Mouse (Mus musculus): ENCODE data around the gene Abcc3.

Gene Abcc3

DNA sequence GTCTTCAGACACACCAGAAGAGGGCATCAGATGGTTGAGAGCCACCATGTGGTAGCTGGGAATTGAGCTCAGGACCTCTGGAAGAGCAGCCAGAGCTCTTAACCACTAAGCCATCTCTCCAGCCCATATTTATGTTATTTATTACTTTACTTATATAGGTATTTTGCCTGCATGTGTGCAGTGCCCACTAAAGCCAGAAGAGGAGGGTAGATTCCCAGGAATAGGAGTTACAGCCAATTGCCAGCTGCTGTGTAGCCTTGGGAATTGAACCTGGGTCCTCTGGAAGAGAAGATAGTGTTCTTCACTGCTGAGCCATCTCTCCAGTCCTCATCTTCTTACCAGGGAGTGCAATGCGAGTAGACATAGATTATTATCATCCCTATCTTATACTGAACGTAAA is 43.0 kb downstream of the Abcc3 start:
- no peak for DNase-seq

DNA sequence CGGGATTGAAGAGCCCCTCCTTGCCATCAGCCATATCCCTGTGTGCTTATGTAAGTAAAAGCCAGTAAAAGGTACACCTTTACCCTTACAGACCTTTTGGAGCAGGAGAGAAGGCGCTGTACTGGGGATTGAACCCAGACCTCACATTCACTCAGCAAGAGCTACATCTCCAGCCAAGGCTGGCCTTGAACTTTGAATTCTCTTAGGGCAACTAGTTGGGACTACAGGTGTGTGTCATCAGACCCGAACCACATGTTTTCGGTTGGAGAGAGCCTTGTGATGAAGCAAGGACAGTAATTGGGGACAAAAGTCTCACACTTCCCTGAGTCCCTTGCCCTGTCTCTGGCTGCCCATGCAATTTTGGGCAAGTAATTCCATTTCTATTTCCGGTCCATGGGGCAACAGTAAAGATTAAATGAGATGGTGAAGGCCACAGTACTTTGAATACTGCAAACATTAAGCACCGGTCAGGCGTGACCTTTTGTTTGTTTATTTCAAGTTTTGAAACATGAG is 45.7 kb downstream of the Abcc3 start:
- no peak for DNase-seq

DNA sequence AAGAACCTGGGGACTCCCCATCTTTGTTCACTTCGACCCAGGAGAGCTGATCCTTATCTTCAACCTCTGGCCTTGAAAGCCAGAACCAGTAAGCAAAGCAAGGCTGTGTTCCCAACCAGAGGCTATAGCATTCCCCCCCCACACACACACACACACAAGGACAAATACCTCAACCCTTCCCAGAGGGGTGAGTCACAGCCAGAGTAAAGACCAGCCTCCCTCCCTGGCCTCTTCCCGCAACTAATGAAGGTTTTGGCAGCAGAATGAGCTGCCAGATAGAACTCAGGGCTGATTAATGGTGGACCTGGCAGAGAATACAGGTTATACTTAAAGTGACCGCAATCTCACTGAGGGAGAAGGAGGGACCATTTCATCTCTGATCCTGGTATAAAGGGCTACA is 46.2 kb downstream of the Abcc3 start:
- DNase-seq = no peak

DNA sequence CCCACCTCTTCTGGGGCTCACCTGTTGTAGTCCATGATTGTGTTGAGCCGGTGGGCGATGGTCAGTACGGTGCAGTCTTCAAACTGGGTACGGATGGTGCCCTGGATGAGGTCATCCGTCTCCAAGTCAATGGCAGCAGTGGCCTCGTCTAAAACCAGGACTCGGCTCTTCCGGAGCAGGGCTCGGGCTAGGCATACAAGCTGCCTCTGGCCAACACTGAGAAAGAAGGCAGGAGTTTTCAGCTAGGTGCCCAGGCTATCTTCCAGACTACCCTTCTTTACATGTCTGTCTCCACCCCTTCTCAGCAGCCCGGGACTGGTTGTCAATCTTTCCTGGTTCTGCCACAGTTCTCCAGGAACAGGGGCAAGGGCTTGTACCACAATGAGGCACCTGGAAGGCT is 46.9 kb downstream of the Abcc3 start:
- no peak for DNase-seq

DNA sequence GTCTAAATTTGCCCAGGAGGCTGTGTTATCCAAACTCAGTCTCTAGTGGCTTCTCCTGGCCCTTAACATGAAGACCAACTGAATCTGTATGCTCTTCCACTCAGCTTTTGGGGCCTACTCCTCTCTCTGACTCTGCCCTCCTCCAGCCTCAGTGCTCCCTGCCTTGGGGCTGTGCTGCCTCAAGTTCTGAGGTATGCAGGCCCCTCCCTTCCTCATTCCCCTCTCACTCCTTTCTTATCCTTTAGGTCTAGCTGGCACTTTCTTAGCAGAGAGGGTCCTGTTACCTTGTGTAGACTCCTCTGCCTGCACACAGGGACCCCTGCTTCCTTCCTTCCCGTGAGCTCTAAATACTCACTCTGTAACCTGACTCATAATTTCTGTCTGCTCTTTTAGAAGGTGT is 48.3 kb downstream of the Abcc3 start:
- no peak for DNase-seq

DNA sequence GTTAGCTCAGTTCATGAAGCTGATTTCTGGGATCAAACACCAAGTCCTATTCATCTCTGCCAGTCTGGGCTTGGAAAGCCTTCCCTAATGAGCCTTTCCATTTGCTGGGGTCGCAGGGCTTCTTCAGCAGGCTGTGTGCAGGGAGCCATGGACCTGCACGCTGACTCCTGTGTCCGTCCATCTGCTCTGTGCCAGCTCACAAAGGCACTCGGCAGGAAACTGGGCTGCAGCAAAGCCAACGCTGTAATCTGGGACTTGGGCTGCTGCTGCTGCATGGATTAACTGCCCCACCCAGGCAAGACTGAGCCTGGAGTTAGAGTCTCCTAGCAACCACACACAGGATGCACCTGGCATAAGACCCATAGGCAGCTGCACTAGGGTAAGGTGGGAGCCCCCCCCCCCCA is 48.8 kb downstream of the Abcc3 start:
- DNase-seq = no peak

DNA sequence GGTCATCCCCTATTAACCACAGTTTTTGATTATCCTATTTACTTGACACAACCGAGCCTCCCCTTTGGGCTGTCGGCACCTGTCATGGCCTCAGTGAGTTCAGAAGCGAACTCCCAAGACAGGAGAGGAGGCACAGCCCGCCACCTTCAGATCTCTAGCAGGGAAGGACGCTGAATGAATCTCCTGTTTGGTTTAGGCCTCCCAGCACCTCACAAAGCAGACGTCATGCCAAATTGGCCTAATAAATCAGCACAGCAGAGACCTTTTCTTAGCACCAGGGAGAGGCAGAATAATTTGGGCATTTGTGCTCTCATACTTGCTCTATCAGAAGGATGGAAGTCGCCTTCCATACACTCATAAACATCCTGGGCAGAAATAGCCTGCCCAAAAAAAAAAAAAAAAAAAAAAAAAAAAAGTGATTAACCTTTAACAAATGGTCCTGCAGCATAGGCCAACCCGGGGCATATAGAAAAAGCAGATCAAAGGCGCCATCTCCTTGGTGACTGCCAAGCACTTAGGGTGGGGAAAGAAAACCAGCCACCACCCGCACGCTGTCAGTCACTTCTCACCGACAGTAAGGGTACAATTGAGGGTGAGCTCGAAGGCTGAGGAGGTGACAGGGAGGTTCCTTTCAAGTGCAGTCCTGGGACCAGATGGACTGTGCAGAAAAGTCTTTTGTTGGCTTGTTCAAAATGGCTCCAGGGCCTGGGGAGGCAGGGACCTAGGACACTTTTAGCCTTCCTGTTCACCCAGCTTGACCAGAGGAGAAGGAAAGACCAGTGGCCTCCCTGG is 50.5 kb downstream of the Abcc3 start:
- no peak for DNase-seq

DNA sequence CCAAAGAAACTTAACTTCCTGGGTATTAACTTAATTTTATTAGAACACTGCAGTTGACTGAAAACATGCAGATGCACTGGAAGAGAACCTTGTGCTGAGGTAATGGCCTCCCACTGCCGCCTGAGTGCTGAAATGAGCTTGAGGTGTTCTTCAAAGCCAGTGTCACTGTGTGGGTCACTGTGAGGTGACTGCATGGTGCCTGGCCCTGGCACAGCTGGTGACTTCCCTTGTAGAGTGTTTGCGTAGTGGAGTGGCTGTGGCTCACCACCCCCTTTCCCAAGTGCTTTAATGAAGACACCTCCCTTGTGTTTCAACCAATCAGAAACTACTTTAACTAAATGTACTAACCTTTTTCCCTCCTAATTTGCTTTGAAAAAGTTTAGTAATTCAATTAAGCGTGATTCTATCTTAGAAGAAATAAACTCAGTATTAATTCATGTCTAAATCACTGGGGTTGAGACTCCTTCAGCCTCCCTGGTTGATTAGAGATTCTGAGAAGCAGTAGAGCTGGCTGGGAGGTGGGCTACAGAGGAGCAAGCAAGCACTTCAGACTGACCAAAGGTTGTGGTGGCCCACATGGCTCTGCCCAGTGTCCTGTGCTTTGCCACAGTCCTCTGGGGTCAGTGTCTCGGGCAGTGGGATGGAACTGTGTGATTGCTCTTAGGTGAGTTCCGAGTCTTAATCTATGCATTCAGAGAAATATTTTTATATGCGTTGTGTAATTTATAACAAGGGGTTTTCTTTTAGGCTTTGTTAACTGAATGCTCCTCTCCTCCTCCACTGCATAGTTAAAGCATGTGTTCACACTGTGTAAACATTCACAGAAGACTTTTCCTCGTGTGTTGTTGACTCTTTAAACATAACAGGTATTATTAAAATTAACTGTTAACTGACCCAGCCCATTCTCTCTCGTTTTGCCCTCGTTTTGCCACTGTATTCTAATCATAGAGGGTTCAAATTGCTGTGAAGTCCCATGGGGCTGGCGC is 51.6 kb downstream of the Abcc3 start:
- peak; percentile 58 for DNase-seq

DNA sequence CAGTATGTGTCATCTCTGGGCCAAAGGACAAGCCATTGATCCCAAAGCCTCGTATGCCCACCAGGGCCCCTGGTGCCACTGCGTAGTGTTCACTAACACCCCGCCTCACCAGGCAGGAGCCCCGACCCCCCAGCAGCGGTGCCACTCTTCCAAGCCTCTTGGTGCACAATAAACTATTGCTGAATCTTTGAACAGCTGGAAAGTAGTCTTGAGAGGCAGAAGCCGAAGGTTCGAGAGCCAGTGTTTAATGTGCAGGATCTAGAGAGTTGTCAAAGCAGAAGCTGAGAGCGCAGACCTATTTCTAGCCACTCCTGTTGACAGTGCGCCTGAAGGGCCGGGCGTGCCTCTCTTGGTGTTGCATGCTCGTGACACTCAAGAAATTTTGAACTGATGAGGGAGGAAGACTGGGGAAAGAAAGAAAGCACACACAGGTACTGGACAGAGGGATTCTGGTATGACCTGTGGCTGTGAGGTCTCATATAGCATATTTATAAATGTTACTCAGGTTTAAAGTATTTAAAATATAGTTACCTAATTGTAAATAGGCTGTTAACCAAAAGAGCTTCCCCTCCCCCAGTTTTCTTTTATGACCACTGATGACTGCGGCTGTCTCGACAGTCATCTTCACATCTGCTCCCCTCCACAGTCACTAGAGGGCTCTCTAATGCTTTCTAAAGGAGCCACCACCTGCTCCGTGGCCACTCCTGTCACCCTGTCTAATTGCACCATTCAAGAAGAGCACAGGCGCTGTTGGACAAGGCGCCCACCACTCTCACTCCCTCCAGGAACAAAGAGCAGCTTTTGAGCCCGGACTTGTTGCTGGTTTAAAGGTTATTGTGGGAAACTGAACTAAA is 52.8 kb downstream of the Abcc3 start:
- DNase-seq = peak; percentile 51

DNA sequence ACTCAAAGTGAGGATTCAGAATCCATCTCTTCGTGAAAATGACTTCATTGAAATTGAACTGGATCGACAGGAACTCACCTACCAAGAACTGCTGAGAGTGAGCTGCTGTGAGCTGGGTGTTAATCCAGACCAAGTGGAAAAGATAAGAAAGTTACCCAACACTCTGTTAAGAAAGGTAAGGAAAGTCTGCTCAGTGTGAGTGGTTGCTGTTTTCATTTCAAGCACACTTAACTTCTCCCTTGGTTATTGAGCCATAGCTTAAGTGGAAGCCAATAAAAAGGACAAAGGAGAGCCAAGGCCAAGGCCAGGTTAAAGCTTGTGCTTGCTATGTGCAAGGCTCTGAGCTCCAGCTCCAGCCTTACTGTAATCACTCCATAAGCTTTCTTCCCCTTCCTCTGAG is 54.5 kb downstream of the Abcc3 start:
- no peak for DNase-seq

DNA sequence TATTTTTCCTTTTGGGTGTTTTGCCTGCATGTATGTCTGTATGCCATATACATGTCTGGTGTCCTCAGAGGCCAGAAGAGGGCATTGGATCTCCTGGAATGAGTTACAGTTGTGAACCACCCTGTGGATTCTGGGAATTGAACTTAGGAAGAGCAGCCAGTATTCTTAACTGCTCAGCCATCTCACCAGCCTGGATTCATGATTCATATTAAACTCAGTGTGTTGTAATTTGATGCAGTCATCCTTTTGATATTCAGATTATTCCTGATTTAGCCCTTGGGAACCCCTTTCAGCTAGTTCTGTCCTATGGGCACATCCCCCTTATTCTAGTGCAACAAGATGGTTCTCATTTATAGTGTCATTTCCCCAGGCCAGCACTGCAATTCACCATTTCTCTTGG is 56.2 kb downstream of the Abcc3 start:
- no peak for DNase-seq

DNA sequence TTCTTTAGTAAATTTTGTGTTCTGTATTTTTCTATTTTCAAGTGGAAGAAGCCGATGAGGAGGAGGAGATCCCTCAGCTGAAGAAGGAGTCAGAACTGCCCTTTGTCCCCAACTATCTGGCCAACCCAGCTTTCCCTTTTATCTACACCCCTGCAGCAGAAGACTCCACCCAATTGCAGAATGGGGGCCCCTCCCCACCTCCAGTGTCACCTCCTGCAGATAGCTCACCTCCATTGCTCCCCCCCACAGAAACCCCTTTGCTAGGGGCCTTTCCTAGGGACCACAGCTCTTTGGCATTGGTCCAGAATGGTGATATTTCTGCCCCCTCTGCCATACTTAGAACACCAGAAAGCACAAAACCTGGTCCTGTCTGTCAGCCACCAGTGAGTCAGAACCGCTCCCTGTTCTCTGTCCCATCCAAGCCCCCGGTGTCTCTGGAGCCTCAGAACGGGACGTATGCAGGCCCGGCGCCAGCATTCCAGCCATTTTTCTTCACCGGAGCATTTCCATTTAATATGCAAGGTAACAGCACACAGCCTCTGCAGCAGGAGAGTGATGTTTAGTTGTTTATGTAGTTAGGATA is 58.3 kb downstream of the Abcc3 start:
- no peak for DNase-seq

DNA sequence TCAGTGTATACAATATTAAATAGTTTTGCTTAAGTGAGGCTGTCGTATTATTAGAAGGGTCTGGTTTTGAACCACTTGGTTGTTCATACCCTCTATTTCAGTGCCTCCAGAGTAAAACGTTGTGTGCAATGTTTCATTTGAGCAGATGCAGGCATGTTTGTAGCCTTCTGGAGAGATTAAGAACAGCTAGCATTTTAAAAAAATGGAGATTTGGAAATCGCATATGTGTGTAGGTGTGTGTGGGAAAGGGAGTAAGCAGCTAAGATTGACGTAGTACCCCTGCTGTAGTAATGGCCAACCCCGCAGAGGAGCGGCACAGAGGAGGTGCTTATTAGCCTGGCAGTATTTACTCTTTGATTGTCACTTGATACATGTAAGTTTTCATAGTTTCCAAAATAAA is 60.1 kb downstream of the Abcc3 start:
- DNase-seq = no peak

DNA sequence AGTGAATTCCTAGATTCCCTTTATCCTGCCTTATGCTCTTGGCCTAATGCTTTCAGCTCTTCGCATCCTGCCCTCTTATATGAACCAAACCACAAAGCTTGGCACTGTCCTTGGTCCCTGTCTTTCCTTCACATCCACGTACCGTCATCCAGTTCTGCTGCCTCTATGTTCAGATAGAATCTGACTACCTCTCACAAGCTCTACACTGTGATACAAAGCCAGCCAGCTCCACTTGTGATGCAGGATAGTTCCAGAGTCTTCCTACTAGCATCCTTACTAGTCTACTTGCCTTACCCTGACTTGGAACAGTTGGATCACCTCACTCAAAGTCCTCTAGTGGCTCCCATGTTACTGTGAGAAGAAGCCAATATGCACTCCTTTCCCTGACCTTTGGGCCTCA is 62.6 kb downstream of the Abcc3 start:
- no peak for DNase-seq

DNA sequence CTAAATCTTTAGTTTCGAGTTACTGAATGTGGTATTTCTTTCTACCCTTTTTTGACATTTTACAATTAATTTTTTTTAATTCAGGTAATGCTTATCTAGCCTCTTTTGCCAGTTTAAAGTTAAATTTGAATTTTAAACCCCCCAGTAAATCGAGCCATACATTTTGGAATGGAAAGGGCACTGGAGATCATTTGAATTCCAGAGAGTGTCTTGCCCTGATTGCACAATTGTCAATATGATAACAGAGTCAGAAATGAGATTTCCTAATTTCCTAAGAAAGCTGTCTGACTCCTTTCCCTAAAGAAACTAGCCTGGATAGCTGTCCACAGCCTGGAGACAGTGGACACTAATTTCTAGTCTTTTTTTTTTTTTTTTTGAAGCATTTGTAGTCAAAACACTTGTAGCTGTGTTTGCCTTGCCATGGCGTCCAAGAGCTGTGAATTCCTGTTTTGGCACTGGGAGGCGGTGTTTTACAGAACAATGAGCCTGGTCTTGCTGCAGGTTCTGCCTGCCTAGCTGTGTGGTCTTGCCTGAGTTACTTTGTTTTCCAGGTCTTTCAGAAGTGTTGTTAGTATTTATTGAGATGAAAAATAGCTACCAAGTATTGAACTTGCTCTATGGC is 63.4 kb downstream of the Abcc3 start:
- DNase-seq = peak; percentile 67

DNA sequence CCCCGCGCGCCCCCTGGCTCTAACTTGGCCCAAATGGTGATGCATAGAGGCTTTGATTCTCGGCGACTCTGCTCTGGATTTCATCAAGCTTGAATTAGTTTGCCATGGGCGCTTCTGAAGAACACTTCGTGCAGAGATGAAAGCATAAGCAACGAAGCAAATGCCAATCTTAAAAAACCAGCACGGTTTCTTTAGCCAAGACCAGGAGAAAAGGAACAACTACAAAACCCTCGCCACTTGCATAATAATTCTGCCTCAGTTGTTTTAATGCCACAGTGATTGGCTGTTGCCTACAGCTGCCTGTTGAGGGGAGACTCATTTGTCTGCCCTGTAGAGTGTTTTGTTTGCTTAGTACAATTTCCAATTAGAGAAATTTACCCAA is 64.2 kb downstream of the Abcc3 start:
- no peak for DNase-seq

DNA sequence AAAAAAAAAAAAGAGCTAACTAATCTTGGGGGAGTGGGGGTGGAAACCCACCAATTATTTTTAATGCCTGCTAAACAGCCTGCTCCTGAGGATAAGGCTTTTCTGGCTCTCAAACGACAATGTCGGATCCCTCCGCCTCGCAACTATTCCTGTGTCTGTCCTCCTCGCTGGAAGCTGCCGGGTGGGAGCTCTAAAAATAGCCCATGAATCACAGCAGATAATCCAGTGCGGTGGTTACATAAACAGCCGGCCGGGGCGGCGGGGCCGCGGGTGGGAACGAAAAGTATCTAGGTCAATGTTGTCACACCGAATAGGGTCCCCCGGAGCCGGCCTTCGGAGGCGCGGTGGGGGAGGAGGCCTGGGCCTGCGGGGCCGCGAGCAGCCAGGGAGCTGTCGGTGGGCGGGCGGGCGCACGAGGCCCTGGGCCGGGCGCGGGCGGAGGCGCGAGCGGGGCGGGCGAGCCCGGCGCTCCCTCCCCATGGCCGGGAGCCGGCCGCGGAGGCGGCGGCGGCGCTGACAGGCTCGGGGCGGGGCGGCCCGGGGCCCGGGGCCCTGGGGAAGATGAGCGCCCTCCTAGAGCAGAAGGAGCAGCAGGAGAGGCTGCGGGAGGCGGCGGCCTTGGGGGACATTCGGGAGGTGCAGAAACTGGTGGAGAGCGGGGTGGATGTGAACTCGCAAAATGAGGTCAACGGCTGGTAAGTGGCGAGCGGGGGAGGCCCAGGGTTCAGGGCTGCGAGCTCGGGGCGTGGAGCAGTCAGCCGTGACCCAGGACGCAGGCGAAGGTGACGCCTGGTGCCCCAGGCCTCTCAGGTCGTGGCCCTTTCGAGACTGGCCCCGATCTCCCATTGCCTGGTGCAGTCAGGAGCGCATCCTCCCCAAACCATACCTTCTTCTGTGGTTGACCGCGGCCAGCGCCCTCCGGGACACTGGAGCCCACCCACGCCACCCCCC is 64.8 kb downstream of the Abcc3 start, which contains the start of gene Ankrd40:
Gene Ankrd40 (plus strand): TSS at position 309 of the 951 bp plus-strand sequence.
- DNase-seq = peak; percentile 95

DNA sequence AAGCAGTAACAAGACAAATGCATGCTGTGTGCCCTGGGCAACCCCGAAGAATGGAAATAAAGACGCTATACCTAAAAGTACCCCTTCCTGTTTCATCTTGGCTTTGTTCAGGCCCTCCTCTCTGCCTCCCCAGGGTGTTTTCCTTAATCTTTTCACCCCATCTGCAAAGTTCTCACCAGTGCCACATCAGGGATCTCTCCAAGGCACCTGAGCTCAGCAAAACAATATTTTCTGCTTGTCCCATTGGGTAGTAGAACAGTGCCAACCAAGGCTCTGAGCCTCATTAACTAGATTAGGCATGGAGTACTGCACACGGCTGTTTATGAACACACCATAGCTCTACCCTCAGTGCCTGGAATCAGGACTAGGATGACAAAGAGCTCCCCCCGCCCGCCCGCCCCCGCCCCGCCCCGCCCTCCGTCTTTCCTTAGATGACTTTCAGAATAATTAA is 65.8 kb downstream of the Abcc3 start:
- no peak for DNase-seq

DNA sequence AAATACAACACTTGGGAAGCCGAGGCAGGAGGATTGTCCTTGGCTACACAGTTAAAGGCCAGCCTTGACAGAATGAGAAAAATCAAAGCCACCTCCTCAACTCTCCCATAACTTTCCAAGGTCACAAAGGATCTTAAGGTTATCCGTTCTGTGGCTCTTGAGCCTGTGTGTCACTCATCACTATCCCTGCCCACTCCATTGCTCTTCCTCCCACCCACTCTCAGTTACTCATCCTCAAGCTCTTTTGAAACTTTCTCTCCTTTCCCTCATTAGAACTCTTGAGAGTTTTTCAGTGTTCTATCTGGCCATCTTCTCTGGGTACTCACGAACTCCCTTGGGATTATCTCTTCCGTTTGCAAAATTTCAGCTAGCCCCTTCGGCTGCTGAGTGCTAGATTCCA is 68.2 kb downstream of the Abcc3 start:
- DNase-seq = no peak

DNA sequence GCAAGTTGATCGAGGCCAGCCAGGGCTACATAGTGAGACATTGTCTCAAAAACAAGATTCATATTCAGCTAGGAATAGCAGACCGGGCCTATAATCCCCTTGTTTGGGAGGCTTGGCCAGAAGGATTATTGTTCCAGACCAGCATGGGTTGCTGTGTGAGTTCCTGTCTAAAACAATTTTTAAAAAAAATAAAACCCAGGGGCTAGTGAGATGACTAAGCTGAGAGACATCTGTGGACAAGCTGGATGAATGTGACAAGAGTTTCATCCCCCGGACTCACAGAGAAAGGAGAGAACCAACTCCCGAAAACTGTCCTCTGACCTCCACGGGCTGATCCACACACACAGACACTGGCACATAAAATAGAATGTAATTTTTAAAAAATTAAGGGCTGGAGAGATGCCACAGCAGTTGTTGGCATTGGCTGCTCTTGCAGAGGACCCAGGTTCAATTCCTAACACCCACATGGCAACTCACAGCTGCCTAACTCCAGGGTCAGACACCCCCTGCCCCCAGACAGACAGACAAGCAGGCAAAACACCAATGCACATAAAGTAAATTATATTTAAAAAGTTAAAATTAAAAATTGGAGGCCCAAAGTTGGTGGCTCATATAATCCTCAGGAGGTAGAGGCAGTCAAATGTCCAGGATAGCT is 69.4 kb downstream of the Abcc3 start:
- DNase-seq = no peak

Data from lung, postnatal 14 days (tissue).